Mouse (Mus musculus) kidney, adult 2 months (tissue): Measurements from ENCODE around the gene Hist1h2bn. TPM values are rescaled to one million over a fixed set of nuclear protein-coding genes. Genes with fewer than 3 reads are reported as not detected.
"Not testable (repeated sequence)": the region's sequence is repeated elsewhere in the genome, so short reads cannot be mapped to it uniquely, and the experiment has no call there.

ENCODE experiments used
- DNase-seq: peaks from one replicate; pipeline ENCODE4 v3.0.0; 2021
- H3K27ac ChIP-seq: fragments of 200-500 bp; 2 replicates; pipeline ENCODE4 v1.5.1; 2012; ENCODE audit warnings: low read depth, low read length, control low read depth, inconsistent platforms; ENCODE audit not compliant: insufficient read depth
- H3K27me3 ChIP-seq: fragments of 200-500 bp; replicated peaks from 2 replicates; pipeline ENCODE4 v1.6.1; 2012; ENCODE audit warnings: mild to moderate bottlenecking, moderate library complexity, low read length, inconsistent platforms; ENCODE audit not compliant: control insufficient read depth, insufficient read depth
- H3K36me3 ChIP-seq: fragments of 200-500 bp; 2 replicates; pipeline ENCODE4 v1.6.1; 2012; ENCODE audit warnings: mild to moderate bottlenecking, moderate library complexity, low read length, inconsistent platforms; ENCODE audit not compliant: control insufficient read depth, insufficient read depth
- H3K4me1 ChIP-seq: fragments of 200-500 bp; 2 replicates; pipeline ENCODE4 v1.6.1; 2011; ENCODE audit warnings: low read length; ENCODE audit not compliant: control insufficient read depth, insufficient read depth
- H3K4me3 ChIP-seq: fragments of 200-500 bp; 2 replicates; pipeline ENCODE4 v1.5.1; 2011; ENCODE audit warnings: mild to moderate bottlenecking, low read depth, low read length, control low read depth; ENCODE audit not compliant: insufficient read depth
- CTCF ChIP-seq: fragments of 200-500 bp; conservative IDR thresholded peaks from 2 replicates; pipeline ENCODE4 v1.5.1; 2011; ENCODE audit warnings: low read depth, mild to moderate bottlenecking, control low read depth, low read length, moderate library complexity, mixed read lengths; ENCODE audit not compliant: insufficient read depth, insufficient read length
- POLR2A ChIP-seq: fragments of 200-500 bp; IDR thresholded peaks from one replicate; pipeline ENCODE4 v1.6.1; 2011; ENCODE audit warnings: low read depth, low read length, control low read depth
- WGBS: fragments of 180-500 bp; shearing (Covaris S2); methylation state at CpG from one replicate; pipeline ENCODE4 v1.1.7; 2018; 5-methylcytosine and 5-hydroxymethylcytosine counted together
- polyA plus RNA-seq: library from polyadenylated mRNA; depleted of rRNA; stranded (reverse); fragments of >200 nt; gene quantifications from 2 replicates; pipeline ENCODE4 v1.2.3, GENCODE M21; 2012

The Hist1h2bn gene
- polyA plus RNA-seq, 1 experiment: not detected

GRCm38 (mm10) chr13:21751827-21752226 is 2.1 kb upstream of the Hist1h2bn start:
- Histone ChIP-seq H3K27me3 (0 out of 2 replicates have a peak, but pooled peaks cover 1% of the 10 kb centered on the region), H3K4me1 (no peaks in the 10 kb centered on the region), H3K4me3 (no peak overlapping the region), H3K36me3 (no peaks in the 10 kb centered on the region), H3K27ac (no peak overlapping the region)
- no peak for DNase-seq
- 89% methylated on average over 3 of the region's 3 CpGs for WGBS
- TF ChIP-seq CTCF (no peak), POLR2A (no peak)

- H3K27me3 ChIP-seq: 0 out of 2 replicates have a peak, but pooled peaks cover 1% of the 10 kb centered on the region
- no peak overlapping the region for H3K27ac ChIP-seq
- H3K4me3 ChIP-seq: no peak overlapping the region
- H3K36me3 ChIP-seq: no peaks in the 10 kb centered on the region
- no peak for DNase-seq
- 50% methylated on average over 3 of the region's 3 CpGs for WGBS
- H3K4me1 ChIP-seq: no peaks in the 10 kb centered on the region
- TF ChIP-seq POLR2A (no peak), CTCF (no peak)
These were observed 1.6 kb upstream of the Hist1h2bn start for GRCm38 (mm10) chr13:21752356-21752755.

DNA sequence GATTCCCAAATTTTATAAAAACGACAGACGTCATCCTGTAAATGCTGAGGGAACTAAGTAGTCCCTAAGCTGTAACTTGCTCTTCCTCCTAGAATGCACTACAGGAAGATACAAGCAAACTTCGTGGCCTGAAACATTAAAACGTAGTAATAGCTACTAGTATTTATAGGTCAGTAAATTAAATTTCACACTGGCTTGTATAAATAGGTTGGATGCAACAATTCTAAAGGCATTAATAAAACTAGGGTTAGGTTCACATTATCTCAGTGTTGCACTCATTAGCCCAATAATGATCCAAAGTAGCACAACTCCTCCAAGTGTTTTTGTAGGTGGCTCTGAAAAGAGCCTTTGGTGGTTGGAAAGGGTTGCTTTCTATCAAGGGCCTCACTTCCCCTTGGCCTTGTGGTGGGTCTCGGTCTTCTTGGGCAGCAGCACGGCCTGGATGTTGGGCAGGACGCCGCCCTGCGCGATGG is 836 bp upstream of the Hist1h2bn start:
- WGBS: 13% methylated on average over 10 of the region's 10 CpGs
- no peaks in the 10 kb centered on the region for H3K36me3 ChIP-seq
- H3K4me1 ChIP-seq: no peaks in the 10 kb centered on the region
- DNase-seq: no peak
- H3K27ac ChIP-seq: peak overlapping the region; percentile 19; the same call in 1 of the 2 replicates
- peak overlapping the region; percentile 67; the same call in 1 of the 2 replicates for H3K4me3 ChIP-seq
- TF ChIP-seq CTCF (no peak), POLR2A (no peak)
- H3K27me3 ChIP-seq: 0 out of 2 replicates have a peak, but pooled peaks cover 1% of the 10 kb centered on the region

- not testable (repeated sequence) for H3K27ac ChIP-seq, H3K36me3 ChIP-seq, H3K27me3 ChIP-seq, H3K4me1 ChIP-seq, H3K4me3 ChIP-seq
- DNase-seq: peak; percentile 16
- 2% methylated on average over 26 of the region's 26 CpGs for WGBS
These were observed 525 bp downstream of the Hist1h2bn start for GRCm38 (mm10) chr13:21754294-21755001.

GRCm38 (mm10) chr13:21755707-21756106 is 1.8 kb downstream of the Hist1h2bn start:
- WGBS: 80% methylated on average over 1 of the region's 1 CpGs
- no peak for TF ChIP-seq CTCF
- no peak for TF ChIP-seq POLR2A
- H3K36me3 ChIP-seq: no peaks in the 10 kb centered on the region
- H3K4me3 ChIP-seq: no peak overlapping the region
- DNase-seq: no peak
- H3K27me3 ChIP-seq: 0 out of 2 replicates have a peak, but pooled peaks cover 1% of the 10 kb centered on the region
- H3K27ac ChIP-seq: no peak overlapping the region
- no peaks in the 10 kb centered on the region for H3K4me1 ChIP-seq

GRCm38 (mm10) chr13:21778814-21779766 is 25.2 kb downstream of the Hist1h2bn start:
- DNase-seq: peak; percentile 79
- Histone ChIP-seq H3K4me3 (peak overlapping the region; percentile 58), H3K27me3 (no peaks in the 10 kb centered on the region; the same call in none of the 2 replicates), H3K4me1 (no peaks in the 10 kb centered on the region; the same call in 1 of the 2 replicates), H3K27ac (no peak overlapping the region; the same call in 1 of the 2 replicates), H3K36me3 (no peaks in the 10 kb centered on the region)
- no peak for TF ChIP-seq POLR2A
- no peak for TF ChIP-seq CTCF
- 2% methylated on average over 33 of the region's 33 CpGs for WGBS
